In the genomic region with DNA sequence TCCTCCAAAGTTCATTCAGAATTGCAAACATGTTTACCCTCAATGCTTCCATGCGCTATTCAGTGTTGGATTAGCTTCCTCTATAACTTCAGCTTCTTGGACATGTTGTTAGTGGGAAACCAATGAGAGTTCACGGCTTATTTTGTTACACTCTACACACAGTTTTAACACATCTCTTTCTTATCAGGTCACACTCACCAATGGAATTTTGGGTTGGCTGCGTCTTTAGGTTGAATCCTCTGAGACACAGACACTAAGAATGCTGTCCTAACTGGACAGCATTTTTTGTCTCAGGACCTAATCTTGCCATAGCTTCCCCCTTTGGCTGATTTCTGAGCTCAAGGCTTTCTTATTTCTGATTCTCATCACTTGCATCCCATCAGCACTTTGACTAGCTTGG, we compare ENCODE assay signal across 24 mouse cellular contexts. TPM values are rescaled to one million over a fixed set of nuclear protein-coding genes. Genes with fewer than 3 reads are reported as not detected.
"Had no signal": no experiment of that assay in that cellular context is flagged by ENCODE, and none has a peak within 500 bp of the region (broad histone marks: within the 10 kb centered on the region; RNA-seq: fewer than 3 reads in every experiment).

No protein-coding gene starts in this region.

- H3K9ac ChIP-seq: liver, embryonic 12.5 days; liver, embryonic 14.5 days; midbrain, embryonic 12.5 days; neural tube, embryonic 13.5 days; neural tube, embryonic 15.5 days had no signal

- ATAC-seq: liver, embryonic 12.5 days; midbrain, embryonic 16.5 days had no signal

- H3K9me3 ChIP-seq: liver, embryonic 12.5 days; midbrain, embryonic 10.5 days; midbrain, embryonic 12.5 days; neural tube, embryonic 13.5 days; neural tube, embryonic 15.5 days had no signal

- H3K4me3 ChIP-seq: liver, embryonic 12.5 days; midbrain, embryonic 10.5 days; midbrain, embryonic 12.5 days; myocyte; neural tube, embryonic 13.5 days; neural tube, embryonic 15.5 days had no signal

- H3K27me3 ChIP-seq: liver, embryonic 12.5 days; midbrain, embryonic 12.5 days; neural tube, embryonic 13.5 days; neural tube, embryonic 15.5 days had no signal

- H3K27ac ChIP-seq: liver, embryonic 12.5 days; liver, embryonic 14.5 days; midbrain, embryonic 10.5 days; midbrain, embryonic 12.5 days; neural tube, embryonic 13.5 days; neural tube, embryonic 15.5 days had no signal

- H3K4me2 ChIP-seq: liver, embryonic 12.5 days; midbrain, embryonic 12.5 days; neural tube, embryonic 13.5 days; neural tube, embryonic 15.5 days had no signal

- H3K36me3 ChIP-seq: liver, embryonic 12.5 days; midbrain, embryonic 10.5 days; midbrain, embryonic 12.5 days; neural tube, embryonic 13.5 days; neural tube, embryonic 15.5 days had no signal

- H3K4me1 ChIP-seq: liver, embryonic 12.5 days; midbrain, embryonic 10.5 days; midbrain, embryonic 12.5 days; neural tube, embryonic 13.5 days; neural tube, embryonic 15.5 days had no signal

- DNase-seq: lung, adult 2 months; lung, postnatal 4 days; midbrain, embryonic 14.5 days; retina, postnatal 1 day; right cerebral cortex, adult 18-20 months; right cerebral cortex, postnatal 25 days; right cerebral cortex, postnatal 4 days; spleen, adult 18-20 months; thymus, adult 18-20 months; thymus, postnatal 14 days; thymus, postnatal 36 days had no signal

RNA-seq across cellular contexts. Expression of a gene that starts 25.3 kb away (rescaled TPM):
- polyA plus RNA-seq: liver, adult 2 months; liver, embryonic 12.5 days; liver, embryonic 14.5 days; myocyte; neural tube, embryonic 11.5 days; neural tube, embryonic 13.5 days; small intestine, adult 2 months; stomach, embryonic 14.5 days; thymus, postnatal 0 days had no signal
